Mouse (Mus musculus): ENCODE data around the gene Phkg1.
"Not testable (repeated sequence)": the region's sequence is repeated elsewhere in the genome, so short reads cannot be mapped to it uniquely, and the experiment has no call there.

The Phkg1 gene

GRCm38 (mm10) chr5:129898449-129898848 is at the start of gene Phkg1:
Gene Phkg1, minus strand, starts transcription at chr5:129898549.
- DNase-seq (ENCODE audit: low spot score in 2 of 2), result no peak

- no peak for DNase-seq (ENCODE audit: low spot score in 2 of 2)
Measured at GRCm38 (mm10) chr5:129947528-129948033, 49.2 kb upstream of the Phkg1 start.

GRCm38 (mm10) chr5:129943402-129943801 is 45.1 kb upstream of the Phkg1 start:
- no peak for DNase-seq (ENCODE audit: low spot score in 2 of 2)

GRCm38 (mm10) chr5:129942073-129942939 is 44.0 kb upstream of the Phkg1 start:
- DNase-seq (ENCODE audit: low spot score in 2 of 2), result peak in 1 of 2 experiments; percentile 32

- peak; percentile 95 to 98 for DNase-seq (ENCODE audit: low spot score in 2 of 2)
Measured at GRCm38 (mm10) chr5:129941495-129942045, 43.2 kb upstream of the Phkg1 start, which contains the start of gene Vkorc1l1. Gene Vkorc1l1, plus strand, starts transcription at chr5:129941970.

- no peak for DNase-seq (ENCODE audit: low spot score in 2 of 2)
Measured at GRCm38 (mm10) chr5:129940736-129941494, 42.6 kb upstream of the Phkg1 start.

GRCm38 (mm10) chr5:129940281-129940680 is 41.9 kb upstream of the Phkg1 start:
- no peak for DNase-seq (ENCODE audit: low spot score in 2 of 2)

GRCm38 (mm10) chr5:129936941-129937340 is 38.6 kb upstream of the Phkg1 start:
- DNase-seq (ENCODE audit: low spot score in 2 of 2), result no peak

- no peak for DNase-seq (ENCODE audit: low spot score in 2 of 2)
Measured at GRCm38 (mm10) chr5:129929924-129930855, 31.8 kb upstream of the Phkg1 start.

- no peak for DNase-seq (ENCODE audit: low spot score in 2 of 2)
Measured at GRCm38 (mm10) chr5:129925933-129926332, 27.6 kb upstream of the Phkg1 start.

GRCm38 (mm10) chr5:129924820-129925452 is 26.6 kb upstream of the Phkg1 start:
- DNase-seq (ENCODE audit: low spot score in 2 of 2), result no peak

GRCm38 (mm10) chr5:129921972-129922371 is 23.6 kb upstream of the Phkg1 start:
- no peak for DNase-seq (ENCODE audit: low spot score in 2 of 2)

- DNase-seq (ENCODE audit: low spot score in 2 of 2), result no peak
Measured at GRCm38 (mm10) chr5:129919320-129919719, 21.0 kb upstream of the Phkg1 start.

- DNase-seq (ENCODE audit: low spot score in 2 of 2), result no peak
Measured at GRCm38 (mm10) chr5:129918752-129919151, 20.4 kb upstream of the Phkg1 start.

GRCm38 (mm10) chr5:129918065-129918651 is 19.8 kb upstream of the Phkg1 start:
- DNase-seq (ENCODE audit: low spot score in 2 of 2), result no peak

GRCm38 (mm10) chr5:129915491-129915890 is 17.1 kb upstream of the Phkg1 start:
- not testable (repeated sequence) for DNase-seq (ENCODE audit: low spot score in 2 of 2)

- DNase-seq (ENCODE audit: low spot score in 2 of 2), result peak in 1 of 2 experiments; percentile 12
Measured at GRCm38 (mm10) chr5:129914024-129914423, 15.7 kb upstream of the Phkg1 start.

- no peak for DNase-seq (ENCODE audit: low spot score in 2 of 2)
Measured at GRCm38 (mm10) chr5:129909591-129909990, 11.2 kb upstream of the Phkg1 start.

- DNase-seq (ENCODE audit: low spot score in 2 of 2), result no peak
Measured at GRCm38 (mm10) chr5:129909147-129909546, 10.8 kb upstream of the Phkg1 start.

All from cerebellum, postnatal 4 days (tissue).